Mouse (Mus musculus) CD4-positive helper T cell, adult 2 months (primary cell): ENCODE results near the gene St6gal1.

Experiments
- DNase-seq: peaks from one replicate; pipeline ENCODE4 v3.0.0-alpha.2; 2012; ENCODE audit warnings: low read depth, missing footprints, low spot score

Gene St6gal1

DNA sequence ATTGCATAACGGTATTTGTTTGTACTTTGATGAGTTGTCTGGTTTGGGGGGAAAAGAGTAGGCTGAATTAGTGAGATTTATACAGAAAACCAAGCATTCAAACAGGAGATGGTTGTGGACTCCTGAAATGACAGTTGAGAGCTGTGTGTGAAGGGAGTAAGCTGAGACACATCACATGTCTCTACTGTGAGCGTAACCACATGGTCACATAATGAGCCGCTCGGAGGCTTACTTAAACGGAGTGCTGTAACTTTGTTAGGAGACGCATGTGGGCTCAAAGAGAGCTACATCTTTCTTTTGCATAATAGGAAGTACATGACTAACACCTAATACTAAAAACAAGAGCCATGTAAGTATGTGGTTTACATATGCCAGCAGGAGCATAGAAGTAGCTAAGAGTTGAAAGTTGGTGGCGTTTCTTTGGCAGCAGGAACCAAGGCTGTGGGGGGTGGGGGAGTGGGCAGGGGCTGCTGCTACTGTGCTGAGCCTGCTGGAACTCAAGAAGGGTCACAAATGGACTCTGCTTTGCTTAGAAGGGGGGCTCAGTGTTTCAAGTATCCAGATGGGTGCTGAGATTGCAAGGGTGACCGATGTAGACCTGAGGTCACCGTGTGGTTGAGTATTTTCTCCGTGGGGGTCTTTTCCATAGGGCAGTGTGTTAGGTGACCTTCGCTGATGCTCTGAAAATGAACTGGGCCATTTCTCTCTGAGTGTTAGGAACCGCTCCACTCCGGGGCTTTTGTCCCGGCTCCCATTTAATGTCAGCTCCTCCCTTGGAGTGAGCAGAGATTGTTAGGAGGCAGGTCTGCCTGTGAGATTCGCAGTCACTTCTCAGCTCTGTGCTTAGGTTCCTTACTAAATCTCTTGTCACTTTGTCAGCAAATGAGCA is 26.3 kb downstream of the St6gal1 start:
- peak; percentile 78 for DNase-seq

DNA sequence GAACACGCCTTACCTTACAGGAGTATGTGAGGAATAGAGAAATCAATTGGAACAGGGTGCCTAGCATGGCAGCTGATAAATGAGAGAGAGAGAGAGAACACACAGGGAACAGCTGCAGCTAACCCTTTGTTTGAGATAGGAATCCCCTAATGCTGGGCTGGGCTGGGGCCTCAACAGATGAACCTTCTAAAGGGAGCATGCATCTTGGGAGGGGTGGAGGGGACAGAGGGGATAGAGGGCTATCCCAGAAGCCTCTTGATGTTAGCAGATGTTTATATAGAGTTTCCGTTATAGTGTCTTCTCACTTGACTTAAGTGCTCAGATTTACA is 26.9 kb downstream of the St6gal1 start:
- DNase-seq = no peak

DNA sequence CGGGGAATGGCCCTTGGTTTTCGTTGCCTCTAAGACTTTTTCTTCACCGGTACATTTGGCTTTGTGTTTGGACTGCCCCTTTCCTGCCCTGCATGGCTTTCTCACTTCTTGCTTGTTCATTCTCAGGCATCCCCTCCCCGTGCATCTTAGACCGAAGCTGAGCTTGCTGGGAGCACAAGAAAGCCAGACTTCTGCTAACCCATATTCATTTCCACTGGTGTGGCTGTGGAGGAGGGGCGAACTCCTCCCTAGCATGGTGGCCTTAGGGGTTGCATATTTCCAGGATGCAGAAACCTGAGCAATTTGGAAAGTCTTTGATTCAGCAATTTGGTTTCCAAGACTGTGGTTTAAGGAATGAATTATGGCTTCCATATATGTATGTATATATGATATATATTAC is 29.1 kb downstream of the St6gal1 start:
- DNase-seq = no peak

DNA sequence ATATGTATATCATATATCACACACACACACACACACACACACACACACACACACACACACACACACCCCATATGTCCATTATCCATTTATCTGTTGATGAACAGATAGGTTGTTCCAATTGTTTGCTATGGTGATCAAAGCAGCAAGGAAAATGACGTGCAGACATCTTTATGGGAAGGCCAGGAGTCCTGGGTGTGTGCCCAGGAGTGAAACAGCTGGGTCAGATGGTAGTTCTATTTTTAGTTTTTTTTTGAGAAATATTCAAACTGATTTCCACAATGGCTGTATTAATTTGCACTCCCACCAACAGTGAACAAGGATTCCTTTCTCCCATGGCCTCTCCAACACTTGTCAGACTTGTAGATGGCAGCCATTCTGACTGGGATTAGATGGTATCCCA is 29.5 kb downstream of the St6gal1 start:
- no peak for DNase-seq

DNA sequence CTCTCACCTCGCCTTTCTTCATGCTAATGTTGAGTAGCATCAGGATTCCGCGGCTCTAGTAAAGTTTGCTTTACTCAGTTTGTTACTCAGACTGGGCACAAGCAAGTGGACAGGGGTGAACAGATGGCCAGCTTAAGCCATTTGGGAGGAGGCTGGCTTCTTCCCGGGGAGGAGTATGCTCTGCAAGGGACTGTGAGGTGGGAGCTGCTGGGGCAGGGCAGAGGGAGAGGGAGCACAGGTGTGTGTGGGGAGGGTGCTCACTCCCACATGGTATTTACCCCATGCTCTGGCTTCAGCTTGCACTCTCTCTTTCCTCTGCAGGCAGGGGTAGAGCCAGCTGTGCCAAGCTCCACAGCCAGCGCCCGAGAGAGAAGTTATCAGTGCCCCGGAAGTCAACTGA is 32.1 kb downstream of the St6gal1 start:
- DNase-seq = no peak

DNA sequence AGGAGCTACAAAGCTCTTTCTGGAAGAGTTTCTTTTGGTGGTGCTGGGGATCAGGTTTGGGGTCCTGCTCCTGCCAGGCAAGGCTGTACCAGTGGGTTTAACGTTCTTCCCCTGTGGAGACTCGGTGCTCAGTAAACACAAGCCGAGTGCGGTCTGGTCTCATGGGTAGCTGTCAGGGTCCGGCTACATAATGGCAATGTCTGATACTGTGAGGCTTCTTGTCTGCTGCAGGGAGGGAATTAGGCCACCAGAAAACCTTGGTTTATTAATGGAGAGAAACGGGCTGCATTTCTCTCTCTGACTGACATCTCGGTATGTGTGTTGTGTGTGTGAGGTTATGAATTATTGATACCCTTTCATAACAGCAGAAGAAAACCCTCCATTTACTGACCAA is 33.9 kb downstream of the St6gal1 start:
- no peak for DNase-seq

DNA sequence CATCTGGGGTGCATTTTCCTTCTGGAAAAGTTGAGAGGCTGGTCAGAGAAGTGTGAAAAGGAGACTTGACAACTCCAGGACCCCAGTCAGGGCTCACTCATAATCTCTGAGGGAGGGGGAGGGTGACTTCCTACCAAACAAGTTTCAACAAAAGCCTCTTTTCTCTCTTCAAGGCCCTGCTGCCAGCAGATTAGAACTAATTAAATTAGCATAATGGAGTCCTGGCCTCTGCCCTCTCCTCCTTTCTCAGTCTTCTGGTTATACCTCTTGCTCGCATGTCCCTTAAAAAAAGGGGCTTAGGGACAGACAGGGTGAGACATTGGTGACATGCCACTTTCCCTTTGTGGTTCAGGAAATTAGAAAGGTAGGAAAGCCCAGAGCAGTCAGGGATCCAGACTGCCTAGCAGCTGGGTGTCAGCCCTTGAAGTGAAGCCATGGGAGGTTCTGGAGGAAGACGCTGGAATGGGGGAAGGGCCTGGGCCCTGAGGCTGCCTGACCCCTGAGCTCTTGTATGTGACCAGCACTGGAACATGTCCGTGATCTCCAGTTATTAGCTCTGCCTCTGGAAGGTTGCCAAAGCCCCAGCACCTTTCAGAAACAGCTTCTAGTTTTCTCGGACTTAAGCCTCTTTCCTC is 34.4 kb downstream of the St6gal1 start:
- DNase-seq = no peak

DNA sequence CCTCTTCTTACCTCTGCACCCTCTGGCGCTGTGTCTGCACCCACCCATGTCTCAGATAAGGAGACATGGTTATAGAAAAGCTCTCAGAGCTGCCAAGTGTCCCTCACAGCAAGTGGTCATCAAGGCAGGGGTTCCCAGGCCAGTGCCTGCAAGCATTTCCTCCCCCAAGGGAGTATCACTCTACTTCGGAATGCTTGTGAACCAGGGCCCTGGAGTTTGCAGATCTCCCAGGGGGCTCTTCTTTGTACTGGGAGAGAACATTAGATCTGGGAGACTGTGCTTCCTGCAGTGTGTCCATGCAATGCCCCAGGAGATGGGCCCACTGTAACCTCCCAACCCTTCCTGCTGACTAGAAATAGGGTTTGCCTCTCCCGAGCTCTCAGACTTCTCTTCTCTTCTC is 35.0 kb downstream of the St6gal1 start:
- DNase-seq = no peak

DNA sequence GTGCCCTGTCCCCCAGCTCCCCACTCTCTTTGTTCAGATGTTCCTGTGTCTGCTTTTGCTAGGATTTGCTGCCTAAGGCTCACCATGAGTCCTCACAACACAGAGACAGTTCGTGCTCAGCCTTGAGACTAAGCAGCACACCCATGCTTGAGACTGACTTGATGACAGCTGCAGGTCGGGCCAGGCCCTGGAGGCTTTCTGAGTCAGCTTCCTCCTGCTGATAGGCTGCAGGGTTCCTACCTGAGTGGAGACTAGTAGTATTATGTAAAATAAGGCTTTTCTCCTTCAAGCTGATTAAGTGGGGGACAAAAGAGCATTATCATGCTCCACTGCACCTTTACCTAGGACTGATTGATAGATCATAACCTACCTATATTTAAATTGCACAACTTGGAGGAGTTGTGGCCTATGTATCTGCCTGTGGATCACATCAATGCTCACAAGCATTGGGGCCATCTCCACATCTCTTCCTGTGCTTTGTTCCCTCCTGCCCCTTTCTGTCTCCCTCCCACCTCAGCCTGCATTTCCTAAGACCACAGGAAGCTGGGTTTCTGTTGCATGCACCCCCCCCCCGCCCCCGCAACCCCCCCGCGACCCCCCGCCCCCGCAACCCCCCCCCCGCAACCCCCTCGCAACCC is 37.7 kb downstream of the St6gal1 start:
- DNase-seq = peak; percentile 74

DNA sequence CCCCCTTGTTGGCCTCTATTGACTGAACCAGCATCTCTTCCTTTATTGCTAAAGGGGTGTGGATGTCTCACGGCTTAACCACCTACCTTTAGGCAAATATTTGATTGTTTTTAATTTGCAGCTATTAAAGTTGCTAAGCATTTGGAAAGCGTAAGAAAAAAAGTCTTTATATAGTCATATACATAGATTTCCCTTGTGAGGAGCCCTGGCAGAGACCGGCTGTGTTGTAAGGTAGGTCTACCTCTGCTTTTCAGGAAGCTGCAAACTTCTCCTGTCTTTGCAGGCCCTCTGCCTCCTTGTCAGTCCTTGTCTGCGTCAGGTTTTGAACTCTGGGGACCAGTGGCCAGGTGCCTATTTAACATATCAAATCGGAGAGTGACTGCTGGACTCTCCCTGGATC is 38.3 kb downstream of the St6gal1 start:
- peak; percentile 51 for DNase-seq

DNA sequence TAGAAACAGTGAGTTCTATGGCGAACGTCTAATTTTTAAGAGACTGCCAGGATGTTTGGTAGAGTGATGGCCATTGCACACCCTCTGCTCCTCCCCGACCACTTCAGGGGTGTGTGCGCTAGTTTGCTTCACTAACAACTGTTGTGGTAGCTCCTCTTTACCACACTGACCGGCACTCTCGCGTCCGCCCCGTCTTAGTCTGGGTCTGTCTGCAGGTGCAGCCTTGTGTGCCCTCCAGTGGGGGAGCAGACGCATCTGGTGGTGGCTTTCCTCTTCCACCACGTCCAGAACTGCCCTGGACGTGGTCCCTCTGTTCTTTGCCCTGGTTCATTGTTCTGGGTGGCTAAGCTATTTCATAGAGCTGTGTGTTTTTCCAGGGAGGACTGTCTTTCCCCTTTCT is 40.5 kb downstream of the St6gal1 start:
- no peak for DNase-seq

DNA sequence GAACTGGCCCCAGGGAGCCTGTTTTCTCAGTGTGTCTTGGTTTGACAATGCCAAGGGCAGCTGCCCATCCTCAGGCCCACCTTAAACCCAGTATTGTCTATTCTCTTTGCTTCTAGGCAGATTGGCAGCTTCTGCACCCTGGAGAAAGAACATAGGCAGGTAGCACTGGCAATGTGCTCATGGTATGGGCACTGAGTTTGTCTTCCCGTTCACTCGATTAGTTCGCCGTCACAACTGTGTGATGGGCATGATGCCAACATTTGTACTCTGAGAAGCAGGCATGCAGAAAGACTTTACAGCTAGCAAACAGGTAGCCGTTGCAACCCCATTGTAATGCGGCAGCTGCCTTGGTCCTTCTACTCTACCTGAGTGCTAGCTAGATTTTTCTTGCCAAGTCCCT is 40.9 kb downstream of the St6gal1 start:
- peak; percentile 15 for DNase-seq

DNA sequence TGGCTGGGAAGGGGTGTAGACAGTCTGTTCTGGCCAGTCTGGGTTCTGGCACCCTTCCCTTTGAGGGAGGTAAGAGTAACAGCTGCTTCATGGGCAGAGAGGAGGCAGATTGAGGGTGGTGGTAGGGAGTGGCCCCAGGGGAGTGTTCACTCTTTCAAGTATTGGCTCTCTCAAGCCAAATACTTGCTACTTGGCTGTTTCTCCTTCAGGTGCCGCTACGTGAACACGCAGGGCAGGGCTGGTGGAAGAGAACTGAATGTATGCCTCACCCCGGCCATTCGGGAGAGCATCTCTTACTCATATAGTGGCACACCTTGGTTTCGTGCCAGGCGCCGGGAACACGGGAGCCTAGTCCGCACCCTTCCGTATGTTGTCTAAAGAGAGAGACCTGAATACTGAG is 41.8 kb downstream of the St6gal1 start:
- DNase-seq = no peak

DNA sequence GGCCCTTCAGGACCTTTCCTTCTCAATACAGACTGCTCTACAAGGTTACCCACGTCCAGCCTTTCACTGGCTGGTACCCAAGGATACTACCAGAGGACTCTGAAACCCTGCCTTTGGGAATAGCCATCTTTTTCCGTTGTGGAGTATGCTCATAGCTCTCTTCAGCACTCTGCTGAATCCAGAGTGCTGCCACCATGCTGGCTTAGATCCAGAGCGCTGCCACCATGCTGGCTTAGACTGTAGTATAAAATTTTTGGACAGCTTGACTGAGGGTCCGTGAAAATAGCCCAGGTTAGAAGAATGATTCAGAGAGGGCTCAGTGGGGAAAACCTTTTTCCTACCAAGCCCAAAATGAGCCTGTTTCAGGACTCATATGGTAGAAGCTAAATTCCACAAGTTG is 42.4 kb downstream of the St6gal1 start:
- no peak for DNase-seq

DNA sequence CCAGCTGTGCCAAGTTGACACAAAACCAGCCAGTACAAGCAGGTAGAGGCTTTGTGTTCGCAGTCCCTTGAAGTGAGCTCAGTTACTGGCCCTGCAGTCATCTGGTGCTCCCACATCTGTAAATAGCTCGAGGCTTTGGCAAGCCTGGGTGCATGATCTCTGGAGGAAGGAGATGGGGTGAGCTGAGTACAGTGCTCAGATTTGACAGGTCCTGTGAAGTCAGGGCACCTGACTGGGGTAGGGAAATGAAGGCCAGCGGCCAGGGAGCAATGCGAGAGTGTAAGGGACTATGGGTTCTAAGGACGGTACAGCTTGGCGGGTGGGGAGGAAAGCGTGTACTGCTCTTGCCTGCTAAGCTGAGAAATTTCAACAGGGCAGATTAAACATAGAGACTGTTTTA is 43.7 kb downstream of the St6gal1 start:
- no peak for DNase-seq

DNA sequence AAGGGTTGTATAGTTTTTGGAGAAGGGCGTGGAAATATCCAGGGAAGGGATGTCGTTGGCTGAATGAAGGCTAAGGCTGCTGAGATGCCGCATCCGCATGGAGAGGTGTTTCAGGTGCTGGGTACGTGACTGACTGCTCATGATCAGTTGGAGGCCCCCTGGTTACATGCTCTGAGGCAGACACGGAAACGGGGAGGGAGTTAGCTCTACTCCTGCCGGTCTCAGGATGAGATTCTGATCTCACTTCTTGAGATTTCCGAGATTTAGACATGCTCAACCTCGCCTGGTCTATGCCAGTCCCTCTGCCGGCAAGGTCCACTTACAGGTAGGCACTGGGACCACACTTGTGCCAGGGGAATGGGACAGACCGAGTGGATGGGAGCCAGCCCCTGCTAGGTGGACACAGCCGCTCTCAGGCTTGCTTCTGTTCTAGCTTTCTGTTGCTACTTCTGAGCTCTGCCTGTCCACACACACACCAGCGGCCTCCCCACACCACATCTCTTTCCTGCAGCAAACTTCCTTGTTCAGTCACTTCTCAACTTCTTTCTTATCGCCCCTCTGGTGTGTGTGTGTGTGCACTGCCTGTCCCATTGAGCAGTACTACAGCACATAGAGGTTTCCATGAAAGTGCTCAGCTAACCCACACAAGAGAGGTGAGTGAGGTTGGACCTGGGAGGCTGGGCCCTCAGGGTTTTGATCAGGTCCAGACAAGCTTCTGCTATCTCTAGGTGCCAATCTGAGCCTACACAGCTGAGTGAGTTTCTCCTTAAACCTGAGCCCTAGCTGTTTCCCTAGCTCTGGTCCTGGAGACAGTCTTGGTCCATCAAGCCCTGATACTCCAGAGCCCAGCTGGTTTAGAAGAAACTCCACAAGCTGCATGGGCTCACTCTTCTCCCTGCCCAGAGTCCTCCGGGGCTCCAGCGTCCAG is 44.8 kb downstream of the St6gal1 start:
- DNase-seq = peak; percentile 69

DNA sequence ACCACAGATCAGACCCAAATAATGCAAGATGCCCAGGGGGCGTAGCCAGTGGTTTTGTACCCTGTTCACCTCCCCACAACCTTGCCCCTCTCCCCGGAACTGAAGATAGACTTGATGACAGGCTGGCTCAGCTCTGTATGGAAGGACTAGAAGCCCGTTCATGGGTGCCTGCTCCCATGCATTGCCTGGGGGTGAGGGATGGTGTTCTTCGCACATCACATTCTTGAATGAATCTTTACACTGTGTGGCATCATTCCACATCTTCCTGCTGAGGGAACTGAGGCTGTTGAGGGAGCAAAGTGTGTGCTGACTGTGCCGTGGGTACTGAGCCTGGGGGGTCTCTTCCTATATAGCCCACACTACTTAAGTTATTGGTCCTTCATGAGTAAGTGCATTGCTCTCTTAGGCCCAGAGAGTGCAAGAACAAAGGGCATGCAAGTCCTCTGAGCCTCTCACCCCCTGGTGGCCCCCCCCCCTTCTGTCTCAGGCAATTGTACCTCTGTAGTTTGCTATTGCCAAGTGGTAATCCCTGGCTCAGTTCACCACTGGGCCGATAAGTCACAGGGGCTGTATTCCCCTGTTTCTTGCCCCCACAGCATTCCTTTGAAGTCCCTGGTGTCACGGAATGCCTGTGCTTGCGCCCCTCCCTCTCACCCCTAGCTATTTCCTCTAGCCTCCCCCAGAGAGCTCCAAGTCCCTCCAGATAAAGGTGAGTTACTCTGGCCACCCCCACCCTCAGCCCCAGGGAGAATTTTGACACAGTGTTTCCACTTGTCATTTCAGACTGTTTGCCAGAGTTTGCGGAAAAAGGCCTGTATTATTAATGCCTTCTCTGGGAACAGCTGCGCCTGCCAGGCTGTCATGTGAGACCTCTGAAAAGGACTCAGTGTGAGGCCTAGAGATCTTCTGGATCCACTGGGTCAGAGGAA is 45.7 kb downstream of the St6gal1 start:
- DNase-seq = peak; percentile 77

DNA sequence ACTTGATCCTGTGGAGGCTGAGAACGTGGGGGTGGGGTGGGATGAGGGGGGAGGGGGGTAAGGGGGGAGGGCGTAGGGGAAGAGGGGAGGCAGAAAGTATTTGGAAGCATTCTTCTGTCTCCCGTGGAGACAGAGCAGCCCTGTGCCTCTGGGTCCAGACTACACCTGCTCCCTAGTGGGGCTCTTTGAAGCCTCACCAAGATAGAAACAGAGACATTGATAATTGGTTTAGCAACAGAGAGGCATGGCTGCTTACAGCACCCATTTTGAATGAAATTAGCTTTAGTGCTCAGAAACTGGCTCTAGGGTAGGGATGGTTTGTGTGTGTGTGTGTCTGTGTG is 46.3 kb downstream of the St6gal1 start:
- DNase-seq = peak; percentile 35

DNA sequence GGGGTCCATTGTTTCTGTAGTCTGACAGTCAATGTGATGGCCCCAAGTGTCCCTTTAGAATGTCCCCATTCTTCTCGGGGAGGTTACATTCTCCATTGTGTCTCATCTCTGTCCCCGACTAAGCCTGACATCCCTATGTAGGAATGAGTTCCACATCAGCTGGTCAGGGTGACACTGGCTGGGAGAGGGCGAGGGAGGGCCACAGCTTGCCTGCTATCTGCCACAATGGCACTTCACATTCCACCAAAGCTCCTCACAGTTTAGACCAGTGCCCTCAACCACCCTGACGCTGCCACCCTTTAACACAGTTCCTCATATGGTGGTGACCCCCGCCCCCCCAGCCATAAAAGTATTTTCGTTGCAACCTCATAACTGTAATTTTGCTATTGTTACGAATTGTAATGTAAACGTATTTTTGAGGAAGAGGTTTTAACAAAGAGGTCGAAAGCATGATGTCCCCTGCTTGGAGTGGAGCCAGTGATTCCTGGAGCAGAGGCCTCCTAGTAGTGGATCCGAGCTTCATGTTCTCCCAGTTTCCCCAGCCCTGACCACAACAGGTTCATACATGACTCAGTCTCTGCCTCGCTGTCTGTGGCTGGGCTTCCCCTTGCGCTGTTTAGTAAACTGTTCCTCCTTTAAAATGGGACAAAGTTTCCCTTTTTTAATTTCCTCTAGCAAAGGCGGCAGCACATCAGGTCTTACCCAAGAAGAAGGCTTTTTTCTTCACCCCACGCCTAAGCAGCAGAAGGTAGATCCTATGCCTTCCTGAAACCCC is 47.4 kb downstream of the St6gal1 start:
- DNase-seq = peak; percentile 65
